Mouse (Mus musculus) lung, adult 18-20 months (tissue): ENCODE measurements at regions not wholly inside any gene's neighbourhood (a gene's known extent, or its start where the extent isn't known, plus 50 kb on each side); places are given as distances from the start of the nearest gene placed in this dataset.

ENCODE experiments used
- DNase-seq, 2 experiments: peaks; one replicate each; pipeline ENCODE4 v3.0.0; 2022; ENCODE audit warnings: mixed read lengths in 2 of 2

DNA sequence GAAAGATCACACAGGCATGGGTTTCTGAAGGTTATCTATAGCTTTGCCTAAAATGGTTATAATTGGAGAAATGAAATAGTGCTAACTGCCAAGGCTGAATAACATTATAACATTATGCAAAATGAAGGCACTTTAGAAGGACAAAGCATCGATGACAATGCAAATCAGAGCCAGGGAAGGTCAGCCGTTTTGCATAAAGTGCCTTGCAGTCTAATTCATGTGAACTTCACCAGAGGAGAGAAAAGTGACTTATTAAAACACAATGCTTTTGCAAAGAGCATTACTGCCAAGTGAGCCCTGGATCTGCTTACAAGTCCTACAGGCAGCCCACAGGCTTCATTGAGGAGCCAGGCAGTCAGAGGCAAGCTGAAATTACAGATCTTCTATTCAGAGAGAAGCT lies 214.0 kb upstream of the A1bg start:
- no peak for DNase-seq

DNA sequence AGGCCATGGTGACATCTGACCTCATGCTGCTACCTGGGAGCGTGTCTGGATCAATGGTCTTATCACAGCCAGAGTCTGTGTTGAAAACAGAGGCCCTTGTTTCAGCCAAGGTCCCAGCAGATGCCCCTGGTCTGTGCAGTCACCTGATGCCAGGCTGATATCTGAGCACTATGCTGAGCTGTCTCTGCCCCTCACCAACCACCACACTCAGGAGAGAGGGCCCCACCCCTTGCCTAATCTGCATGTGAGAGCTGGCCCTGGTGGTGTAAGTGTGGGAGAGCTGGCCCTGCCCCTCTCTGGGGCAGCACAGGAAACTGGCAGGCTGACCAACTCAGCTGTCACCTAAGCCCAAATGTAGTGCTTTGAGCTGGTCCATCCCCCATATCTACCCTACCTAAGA lies 210.5 kb upstream of the A1bg start:
- DNase-seq, result no peak

DNA sequence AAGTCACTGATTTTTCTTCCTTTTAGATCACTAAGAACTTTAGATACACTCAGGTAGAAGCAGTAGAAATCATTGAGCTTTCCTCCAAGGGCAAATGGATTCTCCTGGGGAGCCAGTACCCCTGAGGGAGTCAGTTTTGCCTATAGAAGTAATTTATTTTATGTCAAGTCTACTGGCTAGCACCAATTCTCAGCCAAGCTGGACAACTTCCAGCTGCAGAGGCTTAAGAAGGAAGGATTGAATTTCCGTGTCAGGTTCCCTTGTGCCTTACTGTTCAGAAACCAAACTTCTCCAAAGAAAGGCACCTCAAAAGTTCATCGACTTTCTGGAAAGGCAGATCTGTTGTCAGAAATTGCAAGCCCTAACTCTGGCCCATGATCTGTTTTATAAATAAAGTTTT lies 205.2 kb upstream of the A1bg start:
- no peak for DNase-seq

DNA sequence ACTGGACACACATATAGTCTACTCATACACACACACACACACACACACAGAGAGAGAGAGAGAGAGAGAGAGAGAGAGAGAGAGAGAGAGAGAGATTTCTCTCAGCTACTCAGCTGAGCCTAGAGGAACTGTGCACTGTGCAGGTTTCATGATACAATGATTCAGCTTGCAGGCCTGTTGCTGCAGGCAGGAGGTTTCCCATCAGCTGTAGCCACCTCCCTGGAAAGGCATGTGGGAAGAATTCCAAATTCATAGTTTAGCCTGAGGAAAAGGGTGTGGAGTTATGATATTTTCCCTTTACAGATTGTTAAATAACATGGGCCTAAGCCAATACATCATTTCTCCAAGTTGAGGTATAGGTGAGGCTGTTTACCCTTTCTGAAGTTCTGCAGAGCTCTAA lies 204.3 kb upstream of the A1bg start:
- DNase-seq, result peak in 1 of 2 experiments; percentile 11

DNA sequence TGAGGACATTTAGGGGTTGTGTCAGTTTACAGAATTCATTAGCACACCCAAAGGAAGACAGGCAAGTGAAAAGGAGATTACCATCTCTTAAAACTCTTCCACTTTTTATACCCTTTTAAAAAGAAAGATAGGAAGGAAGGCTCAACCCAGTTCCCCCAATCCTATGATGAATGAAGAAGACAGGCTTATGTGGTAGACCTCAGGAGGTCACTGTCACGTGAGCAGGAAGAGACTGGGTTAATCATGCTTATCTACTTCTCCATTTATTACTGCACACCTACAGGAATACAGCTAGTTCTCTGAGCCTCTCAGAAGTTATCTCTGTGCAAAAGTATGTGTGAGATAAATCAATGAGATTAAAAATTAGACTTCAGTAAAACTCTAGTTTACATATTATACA lies 194.1 kb upstream of the A1bg start:
- no peak for DNase-seq

DNA sequence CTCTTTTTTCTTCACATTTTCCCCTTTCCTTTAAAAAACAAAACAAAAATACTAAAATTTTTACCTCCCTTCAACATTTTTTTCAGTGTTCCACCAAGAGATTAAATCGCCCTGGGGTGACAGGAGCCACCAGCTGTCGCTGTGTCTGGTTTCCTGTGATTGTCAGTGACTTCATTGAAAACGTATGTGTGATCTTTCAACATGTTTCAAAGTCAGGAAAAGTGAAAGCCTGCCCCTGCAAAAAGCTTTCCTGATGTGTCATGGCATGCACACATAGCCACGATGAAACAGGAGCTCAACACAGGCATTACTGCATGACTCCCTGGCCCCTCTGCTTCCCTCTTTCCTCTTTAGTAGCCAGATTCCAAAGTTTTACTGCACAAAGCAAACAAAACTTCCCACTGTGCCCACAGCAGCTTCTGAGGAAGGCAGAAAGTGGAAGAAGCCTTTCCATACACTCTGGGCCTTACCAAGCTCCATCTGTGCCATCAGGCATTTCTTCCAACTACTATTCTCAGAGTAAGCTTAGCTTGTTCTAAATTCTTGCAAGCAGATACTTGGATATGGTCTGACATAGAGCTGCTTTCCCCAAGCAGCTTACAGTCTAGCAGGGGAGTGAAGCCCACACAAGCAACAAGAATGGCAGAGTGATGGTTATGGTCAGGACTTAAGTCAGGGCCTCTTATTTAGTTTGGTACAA lies 186.8 kb upstream of the A1bg start:
- no peak for DNase-seq

DNA sequence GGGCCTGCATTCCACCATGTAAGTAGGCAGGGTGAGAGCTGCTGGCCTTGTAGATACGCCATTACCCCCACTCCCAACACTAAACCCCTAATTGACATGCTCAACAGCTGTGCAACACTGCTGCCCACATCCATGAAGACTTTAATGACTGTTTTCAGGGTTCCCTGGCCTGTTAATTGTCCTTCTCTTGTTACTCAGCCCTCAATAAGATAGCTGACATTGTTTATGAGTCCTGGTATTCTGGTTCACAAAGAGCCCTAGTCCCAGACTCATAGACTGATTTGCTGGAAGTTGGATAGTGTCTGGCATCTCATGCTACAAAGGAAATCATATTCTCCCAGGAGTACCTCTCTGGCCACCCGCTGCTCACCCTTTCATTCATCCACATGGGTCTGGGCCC lies 186.1 kb upstream of the A1bg start:
- DNase-seq, result no peak

DNA sequence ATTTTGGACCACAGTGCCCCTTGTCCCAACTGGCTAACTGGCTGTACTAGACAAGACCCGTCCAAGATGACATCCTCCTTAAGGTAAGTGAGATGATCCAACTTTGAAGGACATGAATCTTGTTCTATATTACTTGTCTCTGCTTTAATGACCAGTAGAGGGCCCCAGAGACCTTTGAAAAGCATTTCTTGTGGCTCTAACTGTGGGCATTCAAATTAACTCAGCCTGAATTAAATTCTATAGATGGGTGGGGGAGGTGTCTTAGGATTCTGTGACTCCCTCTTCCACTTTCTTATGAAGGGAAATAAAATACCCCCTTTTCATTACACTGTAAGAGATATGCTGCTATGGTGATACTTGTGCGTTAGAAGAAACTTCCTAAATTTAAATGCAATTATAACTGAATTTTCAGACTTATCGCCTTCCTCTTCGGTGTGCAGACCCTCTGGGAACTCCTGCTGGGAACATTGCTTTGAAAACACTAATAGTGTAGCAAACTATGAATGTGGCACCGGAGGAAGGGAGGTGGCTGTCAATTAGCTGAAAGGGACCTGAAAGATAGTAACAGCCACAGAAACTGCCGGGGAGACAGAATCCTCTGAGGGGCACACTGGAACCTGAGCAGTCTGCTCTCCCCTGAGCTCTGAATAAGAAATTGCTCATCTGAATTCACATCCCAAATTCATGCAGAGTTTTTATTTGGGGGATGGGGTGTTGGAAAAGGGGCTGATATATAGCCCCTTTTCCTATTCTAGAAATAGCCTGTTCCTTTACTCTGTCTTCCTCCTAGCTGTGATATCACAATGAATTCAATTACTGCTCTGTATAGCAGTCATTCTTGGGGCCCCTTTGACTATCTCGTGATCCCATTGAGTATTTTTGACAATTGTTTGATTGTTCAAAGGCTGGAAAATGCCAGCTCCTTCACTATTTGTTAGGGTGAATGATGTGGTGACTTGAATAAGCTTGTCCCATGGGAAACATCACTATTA lies 179.9 kb upstream of the A1bg start:
- DNase-seq, result peak in 1 of 2 experiments; percentile 26

DNA sequence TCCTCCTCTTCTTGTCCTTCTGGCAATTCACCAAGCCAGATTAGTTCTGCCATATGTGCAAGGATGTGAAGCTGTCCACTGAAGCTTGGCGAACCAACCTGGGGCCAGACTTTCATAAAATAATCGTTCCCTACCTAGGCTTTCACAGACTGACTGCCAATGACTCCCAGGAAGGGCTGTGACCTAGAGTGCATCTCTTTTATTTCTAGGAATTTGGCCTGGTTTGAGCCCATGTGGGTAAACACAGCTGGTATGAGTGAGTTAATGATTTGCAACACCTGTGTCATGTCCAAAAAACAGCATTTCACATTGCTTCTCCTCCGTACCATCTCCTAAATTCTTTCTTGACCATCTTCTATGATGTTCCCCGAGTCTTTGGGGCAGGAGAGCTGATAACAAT lies 178.0 kb upstream of the A1bg start:
- DNase-seq, result no peak

DNA sequence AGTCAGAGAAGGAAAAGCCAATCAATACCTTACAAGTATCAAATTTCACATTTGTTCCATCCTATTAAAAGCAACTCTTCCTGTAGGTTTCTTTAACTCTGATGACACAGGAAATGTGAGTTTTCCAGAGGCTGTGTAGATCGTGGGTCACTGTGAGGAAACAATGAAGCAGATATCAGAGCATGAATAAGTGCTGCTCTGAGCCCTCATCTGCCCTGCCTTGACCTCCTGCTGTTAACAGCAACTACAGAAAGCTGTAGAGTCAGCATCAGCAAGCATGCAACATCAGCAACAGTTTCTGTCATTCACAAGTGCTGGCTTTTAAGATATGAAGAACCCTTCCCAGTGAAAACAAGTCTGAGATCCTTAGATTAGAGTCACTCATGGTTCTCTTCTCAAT lies 176.2 kb upstream of the A1bg start:
- no peak for DNase-seq

DNA sequence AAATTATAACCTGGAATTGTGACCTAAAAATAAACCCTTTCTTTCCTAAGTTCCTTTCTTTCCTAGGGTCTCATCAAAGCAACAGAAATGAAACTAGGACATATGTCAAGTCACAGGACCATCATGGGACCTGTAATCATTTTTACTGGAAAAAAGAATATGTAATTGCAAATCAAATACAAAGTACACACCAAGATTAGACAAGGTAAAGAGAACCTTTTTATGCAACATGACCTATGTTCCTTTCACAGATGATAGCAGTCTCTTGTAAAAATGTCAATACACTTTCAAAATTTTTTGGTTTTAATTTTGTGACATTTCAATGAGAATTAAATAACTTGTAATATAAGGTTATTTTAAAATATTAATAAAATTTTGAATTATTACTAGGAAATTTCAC lies 175.7 kb upstream of the A1bg start:
- no peak for DNase-seq

DNA sequence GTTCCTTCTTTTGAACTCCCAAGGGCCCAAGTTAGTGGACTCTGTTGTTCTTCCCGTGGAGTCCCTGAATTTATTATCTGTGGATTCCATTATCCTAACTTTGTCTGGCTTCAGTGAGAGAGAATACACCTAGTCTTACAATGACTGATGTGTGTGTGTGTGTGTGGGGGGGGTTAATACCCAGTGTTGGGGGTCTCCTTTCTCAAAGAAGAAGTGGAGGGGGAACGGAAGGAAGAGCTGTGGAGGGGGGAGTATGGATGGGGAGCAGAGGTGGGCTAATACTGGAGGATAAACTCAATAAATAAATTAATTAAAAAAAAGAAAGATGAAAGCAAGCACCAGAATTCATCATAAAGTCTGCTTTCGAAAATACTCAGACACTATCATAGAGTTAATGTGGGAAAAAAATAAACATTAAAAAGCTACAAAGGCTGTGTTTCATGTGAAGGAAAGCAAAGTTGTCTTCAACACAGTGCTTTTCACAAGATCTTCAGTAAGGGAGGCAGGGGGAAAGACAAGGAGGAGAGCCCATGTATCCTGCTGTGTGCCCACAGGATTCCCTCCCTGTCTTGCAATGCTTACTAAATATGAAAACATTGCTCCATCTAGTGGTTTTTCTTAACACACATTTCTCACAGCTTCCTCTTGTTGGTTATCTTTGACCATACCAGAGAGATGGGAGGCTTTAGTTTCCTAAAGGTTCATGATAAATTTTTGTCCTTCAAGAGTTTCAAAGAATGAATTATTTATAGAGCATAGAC lies 173.4 kb upstream of the A1bg start:
- peak in 1 of 2 experiments; percentile 4 for DNase-seq

DNA sequence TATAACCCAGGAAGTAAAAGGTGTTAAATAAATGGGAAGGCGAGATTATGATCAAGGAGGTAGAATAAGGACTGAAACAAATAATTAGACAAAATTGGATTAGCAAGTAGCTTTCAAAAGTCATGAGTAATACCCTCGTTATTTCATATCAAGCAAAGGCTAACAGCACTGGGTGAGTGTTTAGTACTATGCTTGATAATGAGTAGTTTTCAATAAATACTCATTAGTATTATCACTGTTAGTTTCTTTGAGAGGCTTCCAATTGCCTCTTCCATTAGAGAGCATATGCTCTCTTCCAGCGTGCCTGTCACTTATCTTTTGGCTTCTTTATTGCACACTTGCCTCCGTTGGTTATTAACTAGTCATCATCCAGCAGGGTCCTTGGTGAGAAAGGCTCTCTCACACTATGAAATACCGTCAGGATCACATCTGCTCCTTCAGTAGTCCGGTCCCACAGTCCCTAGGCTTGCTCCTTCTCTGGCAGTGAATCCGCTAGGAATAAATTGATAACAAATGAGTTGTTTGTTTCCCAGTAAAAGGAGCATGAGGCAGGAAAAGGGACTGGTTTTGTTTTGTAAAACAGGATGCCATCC lies 132.3 kb upstream of the A1bg start:
- DNase-seq, result no peak

DNA sequence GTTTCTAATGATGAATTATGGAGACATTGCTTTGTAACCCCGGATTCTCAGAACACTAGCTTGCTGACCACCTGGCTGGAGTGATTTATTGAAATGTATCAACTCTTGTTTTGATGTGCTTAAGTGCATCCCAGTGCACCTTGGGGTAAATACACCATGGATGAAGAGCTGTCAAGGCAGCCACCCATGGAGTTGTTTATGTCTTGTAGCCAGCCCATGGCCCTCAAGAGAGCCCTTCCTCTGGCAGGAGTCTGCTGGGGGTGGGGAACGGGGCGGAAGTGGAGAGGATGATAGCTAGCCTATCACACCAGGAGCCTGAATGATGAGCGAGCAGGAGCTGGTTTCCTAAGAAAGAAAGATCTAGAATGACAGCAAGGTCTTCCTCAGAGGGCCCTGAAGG lies 128.6 kb upstream of the A1bg start:
- DNase-seq, result no peak

DNA sequence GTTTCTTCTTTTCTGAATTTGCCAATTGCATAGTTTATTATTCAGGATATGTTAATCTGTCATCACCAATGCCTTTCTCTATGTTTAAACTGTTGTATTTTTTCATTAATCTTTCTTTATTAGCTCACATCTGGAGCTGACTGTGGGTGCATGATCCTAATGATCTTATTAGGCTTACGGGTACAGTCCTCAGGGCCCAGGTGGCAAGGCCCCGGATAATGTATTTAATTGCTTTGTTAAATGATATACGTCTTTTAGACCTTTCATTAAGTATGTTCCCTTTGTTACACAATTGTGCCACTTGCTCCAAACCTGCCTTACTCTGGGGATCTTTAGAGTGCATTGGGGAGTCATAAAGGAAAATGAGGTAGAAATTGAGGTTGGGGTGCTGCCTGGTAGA lies 86.7 kb upstream of the A1bg start:
- DNase-seq, result no peak

DNA sequence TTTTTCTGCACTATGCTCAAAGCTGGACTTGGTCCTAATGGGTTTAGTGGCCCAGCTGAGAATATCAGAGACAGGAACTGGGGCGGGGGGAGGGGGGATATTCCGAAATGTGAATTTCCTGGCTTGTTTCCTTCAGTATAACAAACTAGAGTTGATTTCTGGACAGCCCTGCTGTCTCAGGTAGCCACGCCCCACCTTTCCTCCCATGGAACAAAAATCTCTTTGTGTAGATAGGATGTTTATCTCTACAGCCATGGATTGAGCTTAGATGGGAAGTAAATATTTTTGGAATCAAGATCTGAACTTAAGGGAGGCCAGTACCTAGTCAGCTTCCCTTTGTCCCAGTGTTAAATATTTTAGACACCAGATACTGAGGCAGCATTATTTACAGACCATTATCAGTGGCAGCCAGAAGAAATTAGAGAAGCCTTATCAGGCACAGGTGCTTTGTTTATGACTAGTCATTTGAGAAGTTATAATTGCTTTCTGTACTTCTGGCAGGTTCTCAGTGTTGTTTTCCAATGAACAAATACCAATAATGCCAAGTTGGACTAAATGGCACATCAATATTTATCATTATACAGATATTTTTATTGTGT lies 84.7 kb upstream of the A1bg start:
- DNase-seq, result peak; percentile 53 to 65

DNA sequence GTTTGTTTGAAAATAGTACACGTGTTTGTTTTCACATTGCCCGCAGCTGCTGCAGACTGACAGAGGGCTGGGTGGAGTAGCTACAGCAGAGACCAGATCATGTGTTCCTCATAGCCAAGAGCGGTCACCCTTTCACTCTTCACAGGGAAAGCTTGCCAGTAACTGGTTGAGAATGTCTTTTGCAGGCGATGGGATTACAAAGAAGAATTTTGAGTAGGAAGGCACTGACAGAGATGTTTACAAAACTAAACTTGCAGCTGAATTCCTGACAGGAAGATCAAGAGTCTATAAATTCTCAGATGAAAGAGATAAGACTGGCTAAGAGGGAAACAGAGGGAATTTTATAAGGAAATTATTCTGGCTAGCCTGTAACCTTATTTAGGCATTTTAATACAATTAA lies 83.8 kb upstream of the A1bg start:
- DNase-seq, result peak; percentile 28 to 54

DNA sequence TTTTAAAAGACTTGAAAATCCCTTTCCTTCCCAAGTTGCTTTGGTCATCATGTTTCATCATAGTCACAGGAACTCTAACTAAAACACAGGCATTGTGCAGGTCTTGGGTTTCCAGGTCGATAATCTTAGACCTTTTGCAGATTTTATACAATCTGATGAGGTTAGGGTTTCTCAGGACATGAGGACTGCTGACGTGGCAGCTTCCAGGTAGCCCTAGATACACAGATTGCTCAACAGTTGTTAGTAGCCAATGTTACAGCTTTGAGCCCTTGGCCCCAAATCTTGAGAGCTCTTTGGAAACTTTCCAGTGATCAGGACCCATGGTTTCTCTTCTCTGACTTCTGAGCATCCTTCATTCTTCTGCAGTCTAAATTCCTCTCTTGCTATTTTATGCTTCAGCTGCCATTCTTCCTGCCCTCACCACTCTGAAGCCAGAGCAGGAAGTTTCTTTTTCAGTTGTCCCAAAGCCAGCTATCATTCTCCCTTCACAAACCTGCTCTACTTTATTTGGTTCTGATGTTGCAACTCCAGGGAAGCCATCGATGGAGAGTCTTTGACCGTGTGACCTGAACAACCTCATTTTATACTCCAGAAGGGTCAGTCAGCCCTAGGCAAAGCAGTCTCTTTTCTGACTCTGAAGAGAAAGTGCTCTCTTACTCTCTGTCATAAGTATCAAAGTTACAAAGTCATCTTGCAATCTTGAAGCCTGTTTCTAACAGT lies 71.3 kb upstream of the A1bg start:
- no peak for DNase-seq

DNA sequence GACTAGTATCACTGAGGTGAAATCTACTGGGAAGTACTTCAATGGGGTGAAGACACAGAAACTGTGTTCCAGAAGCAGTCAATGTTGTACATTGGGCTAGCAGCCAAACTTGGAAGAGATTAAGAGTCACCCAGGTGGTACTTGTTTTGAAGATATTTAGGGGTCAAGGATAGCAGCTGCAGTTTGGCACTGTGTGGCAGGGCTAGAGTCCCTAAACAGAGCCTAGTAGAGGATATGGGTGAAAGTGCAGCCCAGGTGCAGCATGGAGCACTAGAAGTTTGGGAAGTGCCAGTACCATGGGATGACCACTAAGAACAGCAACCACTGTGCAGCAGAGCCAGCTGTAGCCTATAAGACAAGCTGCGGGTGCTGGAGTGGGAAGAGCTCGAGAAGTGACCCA lies 70.6 kb upstream of the A1bg start:
- DNase-seq, result no peak

DNA sequence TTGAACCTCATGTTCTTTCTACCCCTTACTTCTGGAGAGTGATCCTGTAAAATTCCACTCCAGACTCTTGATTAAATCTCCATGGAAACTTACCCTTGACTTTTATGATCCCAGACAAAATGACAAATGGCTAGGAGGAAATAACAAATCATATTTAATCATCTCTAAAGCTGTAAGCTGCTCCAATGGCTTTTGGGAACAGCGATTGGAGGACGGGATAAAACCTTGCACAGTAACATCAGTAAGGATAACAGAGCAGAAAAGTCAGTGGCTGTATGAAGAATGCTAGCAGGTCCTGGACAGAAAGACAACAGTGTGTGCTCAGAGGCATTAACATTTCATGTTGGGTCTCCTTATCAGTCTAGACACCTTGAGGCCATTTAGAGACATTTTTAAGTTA lies 59.8 kb upstream of the A1bg start:
- no peak for DNase-seq
